Mouse (Mus musculus): Measurements from ENCODE around the gene Sdk1.

Gene Sdk1

GRCm38 (mm10) chr5:141771516-141771915 lies 530.2 kb downstream of the Sdk1 start:
- no peak for DNase-seq (ENCODE audit: low spot score)

GRCm38 (mm10) chr5:141778231-141778630 lies 536.9 kb downstream of the Sdk1 start:
- no peak for DNase-seq (ENCODE audit: low spot score)

- DNase-seq (ENCODE audit: low spot score), result no peak
These were observed 539.9 kb downstream of the Sdk1 start for GRCm38 (mm10) chr5:141781142-141781541.

GRCm38 (mm10) chr5:141782330-141782729 lies 541.0 kb downstream of the Sdk1 start:
- DNase-seq (ENCODE audit: low spot score), result no peak

- peak; percentile 36 for DNase-seq (ENCODE audit: low spot score)
These were observed 542.2 kb downstream of the Sdk1 start for GRCm38 (mm10) chr5:141783516-141783915.

- DNase-seq (ENCODE audit: low spot score), result no peak
These were observed 552.6 kb downstream of the Sdk1 start for GRCm38 (mm10) chr5:141793926-141794325.

GRCm38 (mm10) chr5:141823823-141824330 lies 582.6 kb downstream of the Sdk1 start:
- DNase-seq (ENCODE audit: low spot score), result no peak

GRCm38 (mm10) chr5:141824739-141825379 lies 583.6 kb downstream of the Sdk1 start:
- DNase-seq (ENCODE audit: low spot score), result no peak

- no peak for DNase-seq (ENCODE audit: low spot score)
These were observed 594.3 kb downstream of the Sdk1 start for GRCm38 (mm10) chr5:141835566-141835965.

GRCm38 (mm10) chr5:141836892-141837455 lies 595.7 kb downstream of the Sdk1 start:
- no peak for DNase-seq (ENCODE audit: low spot score)

GRCm38 (mm10) chr5:141844701-141845100 lies 603.4 kb downstream of the Sdk1 start:
- DNase-seq (ENCODE audit: low spot score), result no peak

- no peak for DNase-seq (ENCODE audit: low spot score)
These were observed 606.4 kb downstream of the Sdk1 start for GRCm38 (mm10) chr5:141847686-141848085.

- DNase-seq (ENCODE audit: low spot score), result no peak
These were observed 610.9 kb downstream of the Sdk1 start for GRCm38 (mm10) chr5:141852175-141852574.

- no peak for DNase-seq (ENCODE audit: low spot score)
These were observed 615.2 kb downstream of the Sdk1 start for GRCm38 (mm10) chr5:141856447-141856846.

- no peak for DNase-seq (ENCODE audit: low spot score)
These were observed 616.5 kb downstream of the Sdk1 start for GRCm38 (mm10) chr5:141857781-141858180.

GRCm38 (mm10) chr5:141858406-141859160 lies 617.3 kb downstream of the Sdk1 start:
- DNase-seq (ENCODE audit: low spot score), result no peak

- DNase-seq (ENCODE audit: low spot score), result no peak
These were observed 624.8 kb downstream of the Sdk1 start for GRCm38 (mm10) chr5:141866042-141866441.

- DNase-seq (ENCODE audit: low spot score), result no peak
These were observed 632.5 kb downstream of the Sdk1 start for GRCm38 (mm10) chr5:141873751-141874150.

- no peak for DNase-seq (ENCODE audit: low spot score)
These were observed 639.4 kb downstream of the Sdk1 start for GRCm38 (mm10) chr5:141880661-141881060.

GRCm38 (mm10) chr5:141884111-141884647 lies 642.9 kb downstream of the Sdk1 start:
- no peak for DNase-seq (ENCODE audit: low spot score)

- DNase-seq (ENCODE audit: low spot score), result no peak
These were observed 644.7 kb downstream of the Sdk1 start for GRCm38 (mm10) chr5:141886006-141886405.

GRCm38 (mm10) chr5:141889766-141890165 lies 648.5 kb downstream of the Sdk1 start:
- DNase-seq (ENCODE audit: low spot score), result no peak

GRCm38 (mm10) chr5:141896402-141896801 lies 655.1 kb downstream of the Sdk1 start:
- DNase-seq (ENCODE audit: low spot score), result no peak
